Mouse (Mus musculus) retina, embryonic 14.5 days (tissue): ENCODE results near the gene Kmt5a.

Experiments used
- DNase-seq: peaks from one replicate; pipeline ENCODE4 v3.0.0-alpha.2; 2015; ENCODE audit warnings: low spot score

The Kmt5a gene

GRCm38 (mm10) chr5:124439447-124440093 is at the start of gene Kmt5a:
Kmt5a (plus strand) TSS chr5:124439930.
- peak; percentile 97 for DNase-seq

- DNase-seq = no peak
Observed at GRCm38 (mm10) chr5:124392412-124392811, 47.3 kb upstream of the Kmt5a start.

GRCm38 (mm10) chr5:124393726-124394125 is 46.0 kb upstream of the Kmt5a start:
- no peak for DNase-seq

GRCm38 (mm10) chr5:124410808-124411207 is 28.9 kb upstream of the Kmt5a start:
- peak; percentile 15 for DNase-seq

- DNase-seq = no peak
Observed at GRCm38 (mm10) chr5:124412163-124412562, 27.6 kb upstream of the Kmt5a start.

GRCm38 (mm10) chr5:124418903-124419302 is 20.8 kb upstream of the Kmt5a start:
- DNase-seq = no peak

- no peak for DNase-seq
Observed at GRCm38 (mm10) chr5:124421786-124422185, 17.9 kb upstream of the Kmt5a start.

GRCm38 (mm10) chr5:124424200-124424722 is 15.5 kb upstream of the Kmt5a start:
- DNase-seq = peak; percentile 15

GRCm38 (mm10) chr5:124424723-124425411 is 14.9 kb upstream of the Kmt5a start:
- peak; percentile 15 for DNase-seq

GRCm38 (mm10) chr5:124425412-124426259 is 14.1 kb upstream of the Kmt5a start, which contains the start of gene Sbno1:
Sbno1 (minus strand) TSS chr5:124426001.
- peak; percentile 94 for DNase-seq

GRCm38 (mm10) chr5:124426475-124427071 is 13.2 kb upstream of the Kmt5a start:
- no peak for DNase-seq

- peak; percentile 85 for DNase-seq
Observed at GRCm38 (mm10) chr5:124432398-124433012, 7.2 kb upstream of the Kmt5a start.

- DNase-seq = no peak
Observed at GRCm38 (mm10) chr5:124433048-124433447, 6.7 kb upstream of the Kmt5a start.

GRCm38 (mm10) chr5:124438229-124438628 is 1.5 kb upstream of the Kmt5a start:
- DNase-seq = no peak

GRCm38 (mm10) chr5:124438746-124439145 is 984 bp upstream of the Kmt5a start:
- DNase-seq = no peak

GRCm38 (mm10) chr5:124440094-124440701 is 468 bp downstream of the Kmt5a start:
- peak; percentile 76 for DNase-seq

GRCm38 (mm10) chr5:124442628-124443027 is 2.9 kb downstream of the Kmt5a start:
- no peak for DNase-seq

- DNase-seq = no peak
Observed at GRCm38 (mm10) chr5:124444208-124444607, 4.5 kb downstream of the Kmt5a start.

GRCm38 (mm10) chr5:124444661-124445561 is 5.2 kb downstream of the Kmt5a start:
- peak; percentile 78 for DNase-seq
